Mouse (Mus musculus) ES-E14 (cell line): ENCODE measurements around the gene Psat1. TPM values are rescaled to one million over a fixed set of nuclear protein-coding genes. Genes with fewer than 3 reads are reported as not detected.

Experiments
- DNase-seq: peaks from one replicate; pipeline ENCODE4 v3.0.0-alpha.2; 2013; ENCODE audit warnings: low read depth, low spot score
- H3K27ac ChIP-seq: 2 replicates; pipeline ENCODE4 v1.5.1; 2012; ENCODE audit warnings: low read depth, mild to moderate bottlenecking, low read length, moderate library complexity, mixed read lengths; ENCODE audit not compliant: poor library complexity, insufficient read depth, severe bottlenecking
- H3K36me3 ChIP-seq: 2 replicates; pipeline ENCODE4 v1.6.1; 2012; ENCODE audit warnings: mild to moderate bottlenecking, low read length, moderate library complexity, mixed read lengths; ENCODE audit not compliant: control insufficient read depth, poor library complexity, insufficient read depth, severe bottlenecking
- H3K4me1 ChIP-seq, 2 experiments: fragments of 150-350 bp in 1 of 2; sonication (generic) in 1 of 2; 2 replicates each; pipeline ENCODE4 v1.6.1; 2012; ENCODE audit warnings: low read length in 2 of 2, mild to moderate bottlenecking in 1 of 2, mixed read lengths in 1 of 2; ENCODE audit not compliant: control insufficient read depth in 2 of 2, insufficient read depth in 2 of 2, poor library complexity in 1 of 2
- H3K4me3 ChIP-seq, 2 experiments: fragments of 150-350 bp in 1 of 2; sonication (generic) in 1 of 2; 2 replicates each; pipeline ENCODE4 v1.5.1; 2012; ENCODE audit warnings: low read length in 2 of 2, low read depth in 1 of 2, mild to moderate bottlenecking in 1 of 2, mixed read lengths in 1 of 2; ENCODE audit not compliant: insufficient read depth in 1 of 2, poor library complexity in 1 of 2, severe bottlenecking in 1 of 2
- H3K9ac ChIP-seq: 2 replicates; pipeline ENCODE4 v1.6.1; 2012; ENCODE audit warnings: low read depth, mild to moderate bottlenecking, low read length, mixed read lengths; ENCODE audit not compliant: poor library complexity, insufficient read depth, severe bottlenecking
- H3K9me3 ChIP-seq: fragments of 150-350 bp; sonication (generic); 2 replicates; pipeline ENCODE4 v1.6.1; 2012; ENCODE audit warnings: low read depth, mild to moderate bottlenecking, low read length; ENCODE audit not compliant: control insufficient read depth, insufficient read depth
- CHD2 ChIP-seq: IDR thresholded peaks from 2 replicates; pipeline ENCODE4 v1.6.1; 2014; ENCODE audit warnings: mild to moderate bottlenecking, low read depth, low read length, inconsistent platforms
- HCFC1 ChIP-seq: IDR thresholded peaks from 2 replicates; pipeline ENCODE4 v1.6.1; 2012; ENCODE audit warnings: low read length, inconsistent platforms, borderline replicate concordance; ENCODE audit not compliant: insufficient read depth
- MAFK ChIP-seq: IDR thresholded peaks from 2 replicates; pipeline ENCODE4 v1.6.1; 2014; ENCODE audit warnings: mild to moderate bottlenecking, low read depth, low read length, inconsistent platforms; ENCODE audit not compliant: insufficient read depth
- ZC3H11A ChIP-seq: IDR thresholded peaks from 2 replicates; pipeline ENCODE4 v1.6.1; 2012; ENCODE audit warnings: low read depth, mild to moderate bottlenecking, inconsistent platforms, low read length, borderline replicate concordance
- ZNF384 ChIP-seq: IDR thresholded peaks from 2 replicates; pipeline ENCODE4 v1.6.1; 2012; ENCODE audit warnings: low read depth, low read length, inconsistent platforms
- in situ Hi-C, 2 experiments: fragments of 600-800 bp; cut with MboI; formaldehyde crosslinking; loops; one replicate each; pipeline ENCODE4 v1.15.1; 2025; ENCODE audit warnings: low sequenced_read_pairs in 2 of 2, inconsistent platforms in 1 of 2; ENCODE audit not compliant: unreplicated experiment in 2 of 2
- total RNA-seq: library from RNA; depleted of rRNA; stranded (reverse); fragments of 300-350 nt; gene quantifications from 2 replicates; pipeline ENCODE4 v1.2.3, GENCODE M21; 2012

Psat1 gene
- total RNA-seq, 1 experiment: 183 TPM

DNA sequence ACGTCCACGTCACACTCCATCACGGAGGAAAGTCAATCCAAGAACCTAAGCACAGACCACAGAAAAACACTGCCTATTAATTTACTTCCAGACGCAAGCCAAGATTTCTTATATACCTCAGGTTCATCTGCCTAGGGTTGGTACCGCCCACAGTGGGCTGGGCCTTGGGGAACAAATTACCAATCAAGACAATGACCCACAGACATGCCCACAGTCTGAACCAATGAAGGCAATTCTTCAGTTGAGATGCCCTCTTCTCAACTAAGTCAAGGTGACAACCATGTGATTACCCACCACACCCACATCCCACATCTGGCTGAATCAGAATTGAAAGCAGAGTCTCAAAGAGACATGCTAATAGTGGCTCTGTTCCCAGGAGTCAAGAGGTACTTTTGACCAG lies 67.9 kb downstream of the Psat1 start:
- in situ Hi-C loops: no loop called here

GRCm38 (mm10) chr19:15868865-15869698 lies 78.1 kb downstream of the Psat1 start:
- no peaks in the 10 kb centered on the region for H3K4me1 ChIP-seq
- in situ Hi-C loops: no loop called here
- DNase-seq: no peak
- H3K9ac ChIP-seq: no peak overlapping the region
- no peak overlapping the region for H3K27ac ChIP-seq
- H3K4me3 ChIP-seq: no peak overlapping the region
- H3K9me3 ChIP-seq: no peaks in the 10 kb centered on the region
- no peak for TF ChIP-seq ZNF384
- TF ChIP-seq HCFC1: no peak
- TF ChIP-seq MAFK: no peak
- no peak for TF ChIP-seq ZC3H11A
- no peak for TF ChIP-seq CHD2
- H3K36me3 ChIP-seq: no peaks in the 10 kb centered on the region

More for the DNA sequence above, 67.9 kb downstream of the Psat1 start:
- Histone ChIP-seq H3K9ac (no peak overlapping the region), H3K4me3 (no peak overlapping the region), H3K27ac (no peak overlapping the region), H3K4me1 (peaks cover 0 to 2% of the 10 kb centered on the region in 2 experiments; a peak in 1 of 4 replicates), H3K9me3 (no peaks in the 10 kb centered on the region), H3K36me3 (no peaks in the 10 kb centered on the region)
- TF ChIP-seq CHD2 (no peak), ZNF384 (no peak), MAFK (no peak), HCFC1 (no peak), ZC3H11A (no peak)
- peak; percentile 9 for DNase-seq

GRCm38 (mm10) chr19:15866851-15867250 lies 80.3 kb downstream of the Psat1 start:
- in situ Hi-C loops: no loop called here
- no peak for DNase-seq

DNA sequence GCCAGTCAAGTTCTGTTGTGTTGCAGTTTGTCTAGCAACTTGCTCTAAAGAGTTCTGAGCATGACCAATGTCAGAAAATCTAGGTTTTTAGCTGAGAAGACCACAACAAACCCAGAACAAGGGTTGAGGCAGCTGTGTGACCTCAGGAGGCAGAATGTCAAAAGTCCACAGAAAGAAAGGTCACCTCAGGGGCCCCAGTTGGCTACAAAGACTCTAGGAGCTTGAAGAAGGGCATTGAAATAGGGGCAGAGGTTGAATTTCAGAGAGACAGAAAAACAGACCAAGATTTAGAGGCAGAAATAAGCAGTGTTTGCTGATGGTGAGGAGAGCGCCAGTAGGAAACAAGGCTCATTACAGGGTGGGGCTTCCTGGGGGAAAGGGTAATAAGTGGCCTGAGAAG lies 81.0 kb downstream of the Psat1 start:
- Histone ChIP-seq H3K9me3 (no peaks in the 10 kb centered on the region), H3K36me3 (no peaks in the 10 kb centered on the region), H3K27ac (no peak overlapping the region), H3K9ac (no peak overlapping the region), H3K4me1 (no peaks in the 10 kb centered on the region), H3K4me3 (no peak overlapping the region)
- TF ChIP-seq ZNF384 (no peak), CHD2 (no peak), HCFC1 (no peak), ZC3H11A (no peak), MAFK (no peak)
- no peak for DNase-seq
- in situ Hi-C loops: no loop called here

More at GRCm38 (mm10) chr19:15866851-15867250, 80.3 kb downstream of the Psat1 start:
- Histone ChIP-seq H3K4me3 (no peak overlapping the region), H3K27ac (no peak overlapping the region), H3K9me3 (no peaks in the 10 kb centered on the region), H3K4me1 (no peaks in the 10 kb centered on the region), H3K36me3 (no peaks in the 10 kb centered on the region), H3K9ac (no peak overlapping the region)
- TF ChIP-seq HCFC1: no peak
- TF ChIP-seq MAFK: no peak
- no peak for TF ChIP-seq ZNF384
- 0 out of 2 replicates have a peak, but pooled peaks have one; percentile 24 for TF ChIP-seq ZC3H11A
- TF ChIP-seq CHD2: no peak
